Mouse (Mus musculus): Measurements from ENCODE around the gene Spata31d1b. TPM values are rescaled to one million over a fixed set of nuclear protein-coding genes. Genes with fewer than 3 reads are reported as not detected.
"Not testable (repeated sequence)": the region's sequence is repeated elsewhere in the genome, so short reads cannot be mapped to it uniquely, and the experiment has no call there.

Gene Spata31d1b
- polyA plus RNA-seq, 1 experiment from 2014 or later, result 0.08 TPM

DNA sequence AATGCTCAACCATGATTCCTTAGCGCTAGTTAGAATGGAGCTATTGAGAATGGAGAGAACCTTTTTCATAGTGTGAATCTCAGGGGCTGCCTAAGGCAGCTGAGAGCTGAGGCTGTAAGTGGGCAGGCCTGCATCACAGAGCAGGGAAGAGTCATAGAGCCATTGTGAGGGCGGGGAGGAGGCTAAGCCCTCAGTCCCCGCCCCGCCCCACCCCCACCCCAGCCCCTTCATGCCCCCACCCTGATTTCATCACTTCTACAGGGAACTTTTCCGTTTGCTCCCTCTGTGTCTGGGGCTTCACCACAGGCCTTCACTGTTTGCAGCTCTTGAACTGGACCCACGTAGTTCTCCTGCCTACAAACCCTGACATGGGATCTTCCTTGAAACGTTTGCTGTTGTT lies 19.6 kb downstream of the Spata31d1b start, which contains the start of gene Spata31d1d:
TSS of gene Spata31d1d (minus strand) at position 101 of the 400 bp plus-strand sequence.
- H3K36me3 ChIP-seq, result no peaks in the 10 kb centered on the region
- H3K27me3 ChIP-seq, result no peaks in the 10 kb centered on the region
- no peak for ATAC-seq (ENCODE audit: insufficient number of reproducible peaks, low FRiP score, low TSS enrichment, low read depth)
- no peak within 1 kb of the TSS for H3K4me2 ChIP-seq (replicated peaks)
- no peak within 1 kb of the TSS for H3K9ac ChIP-seq
- WGBS, result 43% methylated on average over 7 of the region's 7 CpGs
- H3K4me1 ChIP-seq, result 0 out of 2 replicates have a peak, but pooled peaks cover 3% of the 10 kb centered on the region
- no peak within 1 kb of the TSS for H3K4me3 ChIP-seq (replicated peaks)
- no peaks in the 10 kb centered on the region for H3K9me3 ChIP-seq (replicated peaks)
- no peak within 1 kb of the TSS for H3K27ac ChIP-seq (replicated peaks)

DNA sequence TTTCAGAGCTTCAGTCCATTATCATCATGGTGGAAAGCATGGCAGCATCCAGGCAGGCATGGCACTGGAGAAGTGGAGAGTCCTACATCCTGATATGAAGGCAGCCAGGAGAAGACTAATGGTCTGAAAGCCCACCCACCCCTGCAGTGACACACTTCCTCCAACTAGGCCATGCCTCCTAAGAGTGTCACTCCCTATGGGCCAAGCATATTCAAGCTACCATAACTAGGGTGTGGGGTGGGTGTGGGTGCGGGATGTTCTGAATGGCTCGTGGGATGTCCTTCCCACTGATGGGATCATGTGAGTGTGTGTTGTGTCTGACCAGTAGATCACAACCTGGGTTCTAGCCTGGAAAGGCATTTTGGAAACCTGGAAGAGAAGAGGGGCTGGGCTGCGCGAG lies 21.9 kb downstream of the Spata31d1b start:
- ATAC-seq (ENCODE audit: insufficient number of reproducible peaks, low FRiP score, low TSS enrichment, low read depth), result no peak
- Histone ChIP-seq H3K27me3 (no peaks in the 10 kb centered on the region), H3K4me3 (replicated peaks) (no peak overlapping the region), H3K4me2 (replicated peaks) (no peak overlapping the region), H3K36me3 (no peaks in the 10 kb centered on the region), H3K9ac (no peak overlapping the region), H3K4me1 (no peaks in the 10 kb centered on the region), H3K27ac (replicated peaks) (no peak overlapping the region), H3K9me3 (replicated peaks) (no peaks in the 10 kb centered on the region)
- WGBS, result 77% methylated on average over 4 of the region's 4 CpGs

DNA sequence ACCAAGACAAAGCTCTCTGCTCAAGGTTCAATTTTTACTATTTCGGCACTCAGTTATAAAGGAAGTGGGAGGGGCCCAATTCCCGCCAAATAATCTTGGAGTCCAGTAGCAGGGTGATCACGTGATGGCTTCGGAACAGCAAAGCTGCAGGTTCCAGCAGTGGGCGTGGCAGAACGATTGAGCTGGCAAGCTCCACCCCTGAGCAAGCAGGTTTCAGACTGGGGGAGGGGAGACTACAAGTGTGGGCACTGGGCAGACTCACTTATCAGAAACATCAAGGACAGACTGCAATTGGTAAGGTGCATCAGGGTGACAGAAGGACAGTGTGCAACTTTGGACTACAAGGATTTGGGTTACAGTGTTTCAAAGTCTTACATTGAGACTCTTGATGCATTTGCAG lies 22.3 kb downstream of the Spata31d1b start:
- H3K36me3 ChIP-seq; H3K27ac ChIP-seq (replicated peaks); H3K27me3 ChIP-seq; H3K9ac ChIP-seq; H3K4me1 ChIP-seq; H3K4me3 ChIP-seq (replicated peaks); H3K9me3 ChIP-seq (replicated peaks); H3K4me2 ChIP-seq (replicated peaks); ATAC-seq (ENCODE audit: insufficient number of reproducible peaks, low FRiP score, low TSS enrichment, low read depth): not testable (repeated sequence)
- WGBS, result 41% methylated on average over 6 of the region's 6 CpGs

DNA sequence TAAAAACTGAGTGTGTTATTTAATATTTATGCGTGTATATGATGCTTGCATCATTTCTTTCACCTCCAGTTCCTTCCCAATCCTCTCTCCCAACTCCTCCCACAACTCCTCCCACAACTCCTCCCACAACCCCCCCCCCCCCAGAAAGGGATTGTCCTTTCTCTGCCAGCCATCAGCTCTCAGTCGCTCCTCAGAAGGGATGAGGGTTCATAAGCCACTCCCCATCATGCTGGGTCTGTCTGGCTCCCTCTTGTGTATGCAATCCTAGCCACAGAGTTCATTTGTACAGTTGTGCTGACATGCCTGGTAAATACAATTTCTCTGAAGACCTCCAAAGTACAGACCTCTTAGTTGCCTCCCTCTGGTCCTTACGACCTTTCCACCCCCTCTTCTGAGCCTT lies 23.1 kb downstream of the Spata31d1b start:
- Histone ChIP-seq H3K9ac (no peak overlapping the region), H3K27me3 (no peaks in the 10 kb centered on the region), H3K36me3 (no peaks in the 10 kb centered on the region), H3K9me3 (replicated peaks) (no peaks in the 10 kb centered on the region), H3K27ac (replicated peaks) (no peak overlapping the region), H3K4me1 (no peaks in the 10 kb centered on the region), H3K4me3 (replicated peaks) (no peak overlapping the region), H3K4me2 (replicated peaks) (no peak overlapping the region)
- ATAC-seq (ENCODE audit: insufficient number of reproducible peaks, low FRiP score, low TSS enrichment, low read depth), result no peak
- WGBS, result 25% methylated on average over 3 of the region's 3 CpGs

DNA sequence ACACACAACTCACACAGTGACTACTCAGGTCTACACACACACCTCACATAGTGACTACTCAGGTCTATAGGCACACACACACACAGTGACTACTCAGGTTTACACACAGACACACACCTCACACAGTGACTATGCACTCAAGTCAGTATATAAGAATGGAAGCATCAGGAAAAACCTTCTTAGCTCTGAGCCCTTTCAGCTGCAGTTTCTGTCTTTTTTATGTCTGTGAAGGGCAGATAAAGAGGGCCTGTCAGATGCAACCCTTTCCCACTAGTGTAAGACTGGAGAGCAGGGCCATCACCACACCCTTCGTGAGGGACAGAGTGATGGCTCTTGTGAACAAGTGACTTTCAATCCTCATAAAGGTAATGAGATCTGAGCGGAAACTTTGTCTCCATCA lies 26.4 kb downstream of the Spata31d1b start:
- ATAC-seq (ENCODE audit: insufficient number of reproducible peaks, low FRiP score, low TSS enrichment, low read depth), result no peak
- WGBS, result 80% methylated on average over 2 of the region's 2 CpGs
- Histone ChIP-seq H3K9me3 (replicated peaks) (no peaks in the 10 kb centered on the region), H3K4me2 (replicated peaks) (no peak overlapping the region), H3K36me3 (no peaks in the 10 kb centered on the region), H3K27ac (replicated peaks) (no peak overlapping the region), H3K4me1 (no peaks in the 10 kb centered on the region), H3K9ac (no peak overlapping the region), H3K4me3 (replicated peaks) (no peak overlapping the region), H3K27me3 (no peaks in the 10 kb centered on the region)

DNA sequence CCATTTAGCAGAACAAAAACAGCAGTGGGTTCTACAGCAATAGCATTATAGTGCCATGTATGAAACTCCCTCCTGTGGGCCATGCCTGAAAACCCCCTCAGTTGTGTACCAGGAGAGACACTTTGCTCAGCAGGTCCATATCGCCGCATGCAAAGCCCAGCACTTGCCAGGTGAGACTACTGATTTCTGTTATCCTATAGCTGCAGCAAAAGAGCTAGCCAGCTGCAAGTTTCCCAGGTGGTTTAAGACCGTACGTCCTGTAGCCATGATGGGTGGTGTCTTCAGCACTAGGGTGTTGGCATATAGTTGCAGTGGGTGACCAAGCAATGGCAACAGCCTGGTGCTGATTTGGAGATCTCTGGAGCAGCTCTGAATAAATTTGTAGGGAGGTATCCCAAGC lies 27.3 kb downstream of the Spata31d1b start:
- H3K4me2 ChIP-seq (replicated peaks), result no peak overlapping the region
- no peak overlapping the region for H3K4me3 ChIP-seq (replicated peaks)
- no peaks in the 10 kb centered on the region for H3K36me3 ChIP-seq
- H3K9ac ChIP-seq, result no peak overlapping the region
- no peak for ATAC-seq (ENCODE audit: insufficient number of reproducible peaks, low FRiP score, low TSS enrichment, low read depth)
- no peaks in the 10 kb centered on the region for H3K27me3 ChIP-seq
- H3K27ac ChIP-seq (replicated peaks), result no peak overlapping the region
- H3K9me3 ChIP-seq (replicated peaks), result no peaks in the 10 kb centered on the region
- H3K4me1 ChIP-seq, result no peaks in the 10 kb centered on the region
- WGBS, result 91% methylated on average over 4 of the region's 4 CpGs

DNA sequence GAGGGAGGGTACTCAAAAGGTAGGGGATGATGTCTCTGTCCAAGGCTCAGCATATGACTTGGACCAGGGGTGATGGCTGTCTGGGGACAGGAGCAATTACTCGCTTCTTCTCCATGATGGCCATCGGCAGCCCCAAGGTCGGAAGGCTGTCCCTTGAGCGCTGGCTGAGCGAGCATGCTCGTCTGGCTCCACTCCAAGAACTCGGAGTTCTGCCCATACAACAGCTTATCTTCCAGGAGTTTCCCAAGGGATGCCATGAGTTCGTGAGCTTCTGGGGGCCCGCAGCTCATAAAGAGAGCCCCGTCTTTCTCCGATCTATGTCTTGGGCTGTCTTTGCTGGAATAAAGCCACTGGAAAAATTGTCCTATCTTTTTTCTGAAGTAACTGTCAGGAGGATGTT lies 29.0 kb downstream of the Spata31d1b start:
- WGBS, result 89% methylated on average over 11 of the region's 11 CpGs
- H3K36me3 ChIP-seq, result no peaks in the 10 kb centered on the region
- H3K27me3 ChIP-seq, result no peaks in the 10 kb centered on the region
- no peaks in the 10 kb centered on the region for H3K9me3 ChIP-seq (replicated peaks)
- H3K27ac ChIP-seq (replicated peaks), result no peak overlapping the region
- no peak overlapping the region for H3K9ac ChIP-seq
- ATAC-seq (ENCODE audit: insufficient number of reproducible peaks, low FRiP score, low TSS enrichment, low read depth), result no peak
- H3K4me2 ChIP-seq (replicated peaks), result no peak overlapping the region
- H3K4me1 ChIP-seq, result no peaks in the 10 kb centered on the region
- no peak overlapping the region for H3K4me3 ChIP-seq (replicated peaks)

DNA sequence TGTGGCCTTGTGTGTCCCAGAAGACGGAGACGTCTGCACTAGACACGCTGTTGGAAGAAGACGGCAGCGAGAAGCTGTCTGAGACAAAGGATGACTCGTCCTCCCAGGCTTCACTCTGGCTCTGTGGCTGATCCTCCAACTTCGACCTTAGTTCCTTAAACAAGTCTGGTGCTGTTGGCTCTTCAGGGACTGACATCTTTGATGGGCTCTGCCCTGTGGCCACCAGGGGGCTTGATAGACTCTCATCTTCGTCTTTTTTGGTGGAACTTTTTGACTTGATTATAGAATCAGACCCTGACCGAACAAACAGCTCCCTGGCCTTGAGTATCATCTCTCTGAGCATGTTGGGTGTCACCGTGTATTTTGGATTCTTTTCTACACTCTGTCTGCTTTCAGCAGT lies 29.6 kb downstream of the Spata31d1b start:
- Histone ChIP-seq H3K4me1 (no peaks in the 10 kb centered on the region), H3K9me3 (replicated peaks) (no peaks in the 10 kb centered on the region), H3K36me3 (no peaks in the 10 kb centered on the region), H3K27ac (replicated peaks) (no peak overlapping the region), H3K4me2 (replicated peaks) (no peak overlapping the region), H3K27me3 (no peaks in the 10 kb centered on the region), H3K9ac (no peak overlapping the region), H3K4me3 (replicated peaks) (no peak overlapping the region)
- WGBS, result 76% methylated on average over 10 of the region's 10 CpGs
- no peak for ATAC-seq (ENCODE audit: insufficient number of reproducible peaks, low FRiP score, low TSS enrichment, low read depth)

DNA sequence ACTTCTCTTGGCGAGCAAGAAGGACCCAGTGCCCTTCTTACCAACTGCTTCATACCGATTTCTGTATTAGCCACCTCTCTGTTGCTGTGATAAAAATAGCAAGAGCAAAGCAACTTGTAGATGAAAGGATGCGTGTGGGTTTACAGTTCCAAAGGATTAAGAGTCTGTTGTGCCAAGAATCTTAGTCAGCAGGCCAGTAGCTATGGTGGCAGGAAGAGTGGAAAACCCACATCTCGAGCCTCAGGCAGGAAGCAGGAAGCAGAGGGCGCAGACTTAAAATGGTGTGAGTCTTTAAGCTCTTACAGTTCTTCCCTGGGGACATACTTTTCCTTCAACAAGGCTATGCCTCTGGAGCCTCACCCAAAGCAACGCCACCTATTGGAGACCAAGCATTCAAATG lies 33.4 kb downstream of the Spata31d1b start:
- WGBS, result 76% methylated on average over 6 of the region's 6 CpGs
- Histone ChIP-seq H3K27ac (replicated peaks) (no peak overlapping the region), H3K9ac (no peak overlapping the region), H3K36me3 (no peaks in the 10 kb centered on the region), H3K27me3 (no peaks in the 10 kb centered on the region), H3K4me2 (replicated peaks) (no peak overlapping the region), H3K4me1 (no peaks in the 10 kb centered on the region; the same call in 1 of the 2 replicates), H3K9me3 (replicated peaks) (no peaks in the 10 kb centered on the region), H3K4me3 (replicated peaks) (no peak overlapping the region)
- ATAC-seq (ENCODE audit: insufficient number of reproducible peaks, low FRiP score, low TSS enrichment, low read depth), result no peak

DNA sequence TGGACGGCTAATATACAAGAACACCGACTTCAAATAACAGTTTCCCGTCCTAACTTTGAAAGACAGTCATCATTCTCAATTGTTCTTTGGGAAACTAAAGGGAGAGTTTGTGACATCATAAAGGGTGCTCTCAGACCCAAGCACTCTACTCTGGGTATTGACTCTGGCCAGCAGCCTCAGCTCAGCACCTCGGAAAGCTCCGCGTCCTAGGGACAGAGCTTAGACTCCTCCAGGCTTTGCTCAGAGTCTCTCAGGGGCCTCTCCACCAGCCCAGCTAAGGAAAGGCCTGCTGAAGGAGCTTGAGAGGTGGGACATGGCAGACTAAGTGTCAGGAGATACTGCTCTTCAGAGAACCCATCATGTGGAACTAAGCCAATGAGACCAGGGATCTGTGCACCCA lies 34.1 kb downstream of the Spata31d1b start:
- WGBS, result 76% methylated on average over 6 of the region's 6 CpGs

DNA sequence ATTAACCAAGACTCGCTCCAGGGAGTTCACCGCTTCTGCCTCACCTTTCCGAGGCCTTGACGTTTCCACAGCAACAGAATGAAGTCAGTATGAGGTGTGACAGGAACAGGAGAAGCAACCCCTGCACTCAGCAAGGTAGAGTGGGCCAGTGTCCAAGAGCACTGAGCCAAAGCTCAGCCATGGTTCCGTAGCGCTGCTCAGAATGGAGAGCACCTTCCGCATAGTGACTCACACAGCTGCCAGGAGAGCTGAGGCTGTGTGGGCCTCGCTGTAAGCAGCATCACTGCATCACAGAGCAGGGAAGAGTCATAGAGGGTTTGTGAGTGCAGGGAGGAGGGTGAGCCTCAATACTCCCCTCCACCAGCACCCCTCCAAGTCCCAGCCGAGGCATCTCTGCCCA lies 34.6 kb downstream of the Spata31d1b start, which contains the start of gene 1700014D04Rik:
TSS of gene 1700014D04Rik (minus strand) at position 42 of the 400 bp plus-strand sequence.
- Histone ChIP-seq H3K9ac (no peak within 1 kb of the TSS), H3K4me3 (replicated peaks) (no peak within 1 kb of the TSS), H3K9me3 (replicated peaks) (no peaks in the 10 kb centered on the region), H3K4me2 (replicated peaks) (no peak within 1 kb of the TSS), H3K36me3 (no peaks in the 10 kb centered on the region), H3K27me3 (no peaks in the 10 kb centered on the region), H3K4me1 (no peaks in the 10 kb centered on the region; the same call in 1 of the 2 replicates), H3K27ac (replicated peaks) (no peak within 1 kb of the TSS)
- 0 out of 2 replicates have a peak, but pooled peaks have one; percentile 19 for ATAC-seq (ENCODE audit: insufficient number of reproducible peaks, low FRiP score, low TSS enrichment, low read depth)
- WGBS, result 81% methylated on average over 9 of the region's 9 CpGs

More for the DNA sequence above, 34.1 kb downstream of the Spata31d1b start:
- Histone ChIP-seq H3K4me3 (replicated peaks) (no peak overlapping the region), H3K4me2 (replicated peaks) (no peak overlapping the region), H3K27me3 (no peaks in the 10 kb centered on the region), H3K4me1 (no peaks in the 10 kb centered on the region; the same call in 1 of the 2 replicates), H3K9me3 (replicated peaks) (no peaks in the 10 kb centered on the region), H3K36me3 (no peaks in the 10 kb centered on the region), H3K9ac (no peak overlapping the region), H3K27ac (replicated peaks) (no peak overlapping the region)
- ATAC-seq (ENCODE audit: insufficient number of reproducible peaks, low FRiP score, low TSS enrichment, low read depth), result no peak

DNA sequence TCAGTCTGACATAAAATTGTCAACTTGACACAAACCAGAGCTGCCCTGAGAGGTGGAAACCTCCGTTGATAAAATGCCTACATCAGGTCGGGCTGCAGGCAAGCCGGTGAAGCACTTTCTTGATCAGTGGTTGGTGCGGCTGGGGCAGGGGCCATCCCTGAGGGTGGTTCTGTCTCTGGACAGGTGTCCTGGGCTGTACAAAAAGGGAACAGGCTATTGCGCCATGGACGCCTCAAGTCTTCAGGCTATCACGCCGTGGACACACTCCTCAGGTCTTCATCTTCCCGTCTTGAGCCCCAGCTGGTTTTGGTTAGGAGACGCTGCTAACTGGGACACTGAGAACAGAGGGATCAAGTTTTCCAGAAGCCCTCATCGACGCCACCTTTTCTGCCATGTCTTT lies 38.2 kb downstream of the Spata31d1b start:
- H3K36me3 ChIP-seq, result peaks cover 11% of the 10 kb centered on the region
- ATAC-seq (ENCODE audit: insufficient number of reproducible peaks, low FRiP score, low TSS enrichment, low read depth), result no peak
- no peaks in the 10 kb centered on the region for H3K9me3 ChIP-seq (replicated peaks)
- no peaks in the 10 kb centered on the region for H3K27me3 ChIP-seq
- no peak overlapping the region for H3K4me3 ChIP-seq (replicated peaks)
- 43% methylated on average over 12 of the region's 12 CpGs for WGBS
- H3K4me2 ChIP-seq (replicated peaks), result no peak overlapping the region
- no peak overlapping the region for H3K9ac ChIP-seq
- H3K4me1 ChIP-seq, result no peaks in the 10 kb centered on the region; the same call in 1 of the 2 replicates
- H3K27ac ChIP-seq (replicated peaks), result no peak overlapping the region

Data from embryonic facial prominence, embryonic 15.5 days (tissue).